Mouse (Mus musculus) erythroblast, adult 5-6 weeks (primary cell): Measurements from ENCODE around the gene Ubiad1. TPM values are rescaled to one million over a fixed set of nuclear protein-coding genes. Genes with fewer than 3 reads are reported as not detected.

ENCODE experiments used
- ATAC-seq: replicated peaks from 2 replicates; pipeline ENCODE4 v1.8.0; 2016; ENCODE audit warnings: moderate number of reproducible peaks, mild to moderate bottlenecking, moderate TSS enrichment, inconsistent platforms; ENCODE audit not compliant: poor library complexity, low FRiP score, severe bottlenecking
- total RNA-seq, 2 experiments: library from RNA; stranded (forward) in 1 of 2; stranded (reverse) in 1 of 2; fragments of 150-400 nt in 1 of 2; fragments of 200-764, 138-1000 nt in 1 of 2; gene quantifications; 2 replicates each; pipeline versions ENCODE4 v1.2.3 to v1.2.4; 2015 to 2017; ENCODE audit warnings: low replicate concordance in 2 of 2

Ubiad1 gene
- total RNA-seq, 2 experiments from 2014 or later: 0.77 to 1.3 TPM

DNA sequence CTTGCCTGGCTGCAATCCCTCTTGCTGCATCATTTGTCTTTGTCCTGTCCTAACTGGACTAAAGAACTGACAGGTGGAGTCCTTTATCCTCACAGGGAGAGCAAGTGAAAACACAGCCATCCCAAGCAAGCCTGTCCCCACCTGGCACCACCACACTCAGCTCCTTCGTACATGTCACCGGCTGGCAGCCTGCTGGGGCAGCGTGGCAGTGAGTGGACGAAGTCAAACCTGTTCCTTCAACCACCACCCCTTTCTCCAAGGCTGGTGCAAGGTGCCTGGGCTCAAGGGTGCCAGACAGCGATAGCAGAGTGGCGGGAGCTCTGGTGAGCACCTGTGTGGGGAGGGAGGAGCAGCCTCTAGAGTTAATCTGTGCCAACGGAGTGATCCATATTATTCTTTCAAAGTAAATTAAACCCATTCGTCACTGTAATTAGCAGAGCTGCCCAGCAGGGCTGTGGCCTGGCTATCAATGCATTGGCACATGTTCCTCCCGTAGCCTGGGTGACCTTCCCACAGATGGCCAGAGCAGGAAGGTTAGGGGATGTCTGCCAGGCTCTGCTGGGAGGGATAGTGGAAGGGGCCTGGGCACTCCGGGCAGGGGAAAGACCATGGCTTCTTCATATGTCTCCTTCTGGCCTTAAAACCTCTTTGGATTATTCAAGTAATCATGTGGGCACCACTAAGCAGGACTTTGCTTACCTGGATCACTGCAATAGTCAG, 36.2 kb downstream of the Ubiad1 start:
- ATAC-seq: no peak; the same call in 1 of the 2 replicates

- ATAC-seq: no peak
Observed at GRCm38 (mm10) chr4:148405255-148405788, 39.2 kb downstream of the Ubiad1 start.

GRCm38 (mm10) chr4:148404748-148405147, 39.8 kb downstream of the Ubiad1 start:
- ATAC-seq: 0 out of 2 replicates have a peak, but pooled peaks have one; percentile 16

DNA sequence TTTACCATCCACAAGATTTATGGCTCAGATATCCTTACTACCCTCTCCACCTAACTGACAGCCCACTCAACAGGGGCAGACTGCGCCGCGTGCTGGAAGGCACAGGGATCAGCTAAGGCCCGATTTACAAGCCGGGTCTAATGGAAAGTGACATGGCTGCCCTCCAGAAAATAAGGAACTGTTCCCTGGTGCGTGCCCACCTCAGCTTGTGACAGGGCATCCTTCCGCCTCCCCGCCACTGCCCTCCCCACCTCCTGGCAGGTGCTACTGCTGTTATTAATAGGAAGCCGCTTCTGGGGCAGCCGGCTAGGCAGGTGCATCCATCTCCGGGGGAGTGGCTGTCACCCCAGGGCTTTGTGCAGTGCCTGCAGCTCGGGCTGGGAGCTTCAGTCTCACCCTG, 41.2 kb downstream of the Ubiad1 start:
- no peak for ATAC-seq

GRCm38 (mm10) chr4:148399437-148400094, 45.0 kb downstream of the Ubiad1 start:
- no peak for ATAC-seq

GRCm38 (mm10) chr4:148397531-148398287, 46.9 kb downstream of the Ubiad1 start:
- no peak for ATAC-seq

DNA sequence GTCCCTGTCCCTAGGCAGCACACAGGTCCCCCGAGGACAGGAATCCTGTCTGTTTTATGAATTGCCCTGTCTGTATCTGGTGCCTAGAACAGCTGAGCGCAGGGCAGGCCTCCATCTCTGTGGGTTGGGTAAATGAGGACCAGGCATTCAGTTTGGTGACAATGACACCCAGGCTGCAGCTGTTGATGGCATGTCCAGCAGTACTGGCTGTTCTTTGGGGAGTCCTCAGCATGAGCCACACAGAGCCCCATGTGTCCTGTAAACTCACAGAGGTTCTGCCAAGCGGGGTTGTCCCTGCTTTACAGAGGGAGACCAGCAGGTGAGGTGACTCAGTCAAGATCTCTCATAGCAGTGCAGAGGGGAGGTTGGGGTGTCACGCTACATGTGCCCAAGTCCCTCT, 47.5 kb downstream of the Ubiad1 start:
- no peak for ATAC-seq

- ATAC-seq: no peak
Observed at GRCm38 (mm10) chr4:148395875-148396274, 48.7 kb downstream of the Ubiad1 start.

GRCm38 (mm10) chr4:148395198-148395597, 49.4 kb downstream of the Ubiad1 start:
- no peak for ATAC-seq

GRCm38 (mm10) chr4:148391714-148392310, 52.8 kb downstream of the Ubiad1 start:
- no peak for ATAC-seq

GRCm38 (mm10) chr4:148389635-148390034, 54.9 kb downstream of the Ubiad1 start:
- no peak for ATAC-seq

- ATAC-seq: no peak
Observed at GRCm38 (mm10) chr4:148389047-148389446, 55.5 kb downstream of the Ubiad1 start.

- ATAC-seq: no peak
Observed at GRCm38 (mm10) chr4:148385269-148385668, 59.3 kb downstream of the Ubiad1 start.

Other genes with a start within 250 kb of the Ubiad1 start
- not detected in 2 replicates for gene Disp3, start 156.8 kb downstream of the Ubiad1 start, total RNA-seq (2015; ENCODE audit: low replicate concordance)
- not detected in 2 replicates for gene Disp3, start 156.8 kb downstream of the Ubiad1 start, total RNA-seq (2017; ENCODE audit: low replicate concordance)
- gene Mtor, start 3.8 kb upstream of the Ubiad1 start, total RNA-seq (2015; ENCODE audit: low replicate concordance): 4.6 and 5.4 TPM in 2 replicates
- 5.2 and 7.8 TPM in 2 replicates for gene Mtor, start 3.8 kb upstream of the Ubiad1 start, total RNA-seq (2017; ENCODE audit: low replicate concordance)
- 0.58 TPM in 1 of 2 replicates, not detected in the other for gene Angptl7, start 55.7 kb upstream of the Ubiad1 start, total RNA-seq (2015; ENCODE audit: low replicate concordance)
- not detected in 2 replicates for gene Angptl7, start 55.7 kb upstream of the Ubiad1 start, total RNA-seq (2017; ENCODE audit: low replicate concordance)
- 9.4 and 17.3 TPM in 2 replicates for gene Exosc10, start 113.7 kb upstream of the Ubiad1 start, total RNA-seq (2015; ENCODE audit: low replicate concordance)
- 11.2 and 16.9 TPM in 2 replicates for gene Exosc10, start 113.7 kb upstream of the Ubiad1 start, total RNA-seq (2017; ENCODE audit: low replicate concordance)
- 25.7 and 26.5 TPM in 2 replicates for gene Srm, start 146.7 kb upstream of the Ubiad1 start, total RNA-seq (2015; ENCODE audit: low replicate concordance)
- 2.4 and 9.6 TPM in 2 replicates for gene Srm, start 146.7 kb upstream of the Ubiad1 start, total RNA-seq (2017; ENCODE audit: low replicate concordance)
- gene Masp2, start 157.8 kb upstream of the Ubiad1 start, total RNA-seq (2015; ENCODE audit: low replicate concordance): not detected in 2 replicates
- gene Masp2, start 157.8 kb upstream of the Ubiad1 start, total RNA-seq (2017; ENCODE audit: low replicate concordance): 0.28 TPM in 1 of 2 replicates, not detected in the other
- gene Tardbp, start 182.2 kb upstream of the Ubiad1 start, total RNA-seq (2015; ENCODE audit: low replicate concordance): 83.6 and 89.4 TPM in 2 replicates
- 112 and 199 TPM in 2 replicates for gene Tardbp, start 182.2 kb upstream of the Ubiad1 start, total RNA-seq (2017; ENCODE audit: low replicate concordance)
- gene Gm572, start 198.5 kb upstream of the Ubiad1 start, total RNA-seq (2015; ENCODE audit: low replicate concordance): not detected in 2 replicates
- gene Gm572, start 198.5 kb upstream of the Ubiad1 start, total RNA-seq (2017; ENCODE audit: low replicate concordance): not detected in 2 replicates